ENCODE assay signal across 23 mouse cellular contexts in genomic region chr7:119748761-119749160, GRCm38 (mm10). TPM values are rescaled to one million over a fixed set of nuclear protein-coding genes. Genes with fewer than 3 reads are reported as not detected.
"Had no signal": no experiment of that assay in that cellular context is flagged by ENCODE, and none has a peak within 500 bp of the region (broad histone marks: within the 10 kb centered on the region; RNA-seq: fewer than 3 reads in every experiment).

No protein-coding gene starts in this region.

- H3K4me3 ChIP-seq: megakaryocyte, embryonic 14.5 days; midbrain, embryonic 13.5 days; midbrain, embryonic 15.5 days; neural tube, embryonic 12.5 days; stomach, embryonic 15.5 days had no signal

- ATAC-seq: midbrain, embryonic 13.5 days; midbrain, embryonic 15.5 days had no signal

- H3K4me2 ChIP-seq: lung, embryonic 14.5 days; midbrain, embryonic 11.5 days; midbrain, embryonic 13.5 days; midbrain, embryonic 15.5 days; neural tube, embryonic 12.5 days; stomach, embryonic 15.5 days had no signal

- DNase-seq: lung, embryonic 14.5 days; lung, postnatal 10 days; right cerebral cortex, postnatal 14 days; thymus, adult 2 months; thymus, postnatal 25 days; thymus, postnatal 4 days had no signal

- H3K9ac ChIP-seq: lung, embryonic 14.5 days; midbrain, embryonic 13.5 days; midbrain, embryonic 15.5 days; neural tube, embryonic 12.5 days; stomach, embryonic 15.5 days had no signal

- H3K9me3 ChIP-seq: midbrain, embryonic 13.5 days; midbrain, embryonic 15.5 days; neural tube, embryonic 12.5 days; stomach, embryonic 15.5 days had no signal

- H3K27ac ChIP-seq: macrophage; midbrain, embryonic 13.5 days; midbrain, embryonic 15.5 days; neural tube, embryonic 12.5 days; stomach, embryonic 15.5 days; stomach, postnatal 0 days had no signal

- H3K27me3 ChIP-seq: midbrain, embryonic 15.5 days; neural tube, embryonic 12.5 days; stomach, embryonic 15.5 days had no signal

- H3K36me3 ChIP-seq: midbrain, embryonic 13.5 days; midbrain, embryonic 15.5 days; neural tube, embryonic 12.5 days; stomach, embryonic 15.5 days had no signal

RNA-seq across cellular contexts. Expression of gene Acsm3, which starts 12.0 kb away (rescaled TPM):
- total RNA-seq: megakaryocyte progenitor cell, adult 5-6 weeks; midbrain, postnatal 0 days; neutrophil, adult 5-6 weeks had no signal
- polyA plus RNA-seq: macrophage; midbrain, embryonic 15.5 days; spleen, adult 2 months had no signal

RNA-seq across cellular contexts. Expression of gene Acsm4, which starts 58.9 kb away (rescaled TPM):
- total RNA-seq: megakaryocyte progenitor cell, adult 5-6 weeks; midbrain, postnatal 0 days; monocyte, adult 5-6 weeks; neutrophil, adult 5-6 weeks had no signal
- polyA plus RNA-seq: lung, embryonic 14.5 days; lung, embryonic 16.5 days; macrophage; midbrain, embryonic 11.5 days; midbrain, embryonic 13.5 days; midbrain, embryonic 15.5 days; neural tube, embryonic 12.5 days; neural tube, embryonic 14.5 days; spleen, adult 2 months; stomach, embryonic 15.5 days; stomach, postnatal 0 days; testis, adult 2 months; urinary bladder, adult 2 months had no signal
